Mouse (Mus musculus): ENCODE measurements at regions not wholly inside any gene's neighbourhood (a gene's known extent, or its start where the extent isn't known, plus 50 kb on each side); places are given as distances from the start of the nearest gene placed in this dataset.

DNA sequence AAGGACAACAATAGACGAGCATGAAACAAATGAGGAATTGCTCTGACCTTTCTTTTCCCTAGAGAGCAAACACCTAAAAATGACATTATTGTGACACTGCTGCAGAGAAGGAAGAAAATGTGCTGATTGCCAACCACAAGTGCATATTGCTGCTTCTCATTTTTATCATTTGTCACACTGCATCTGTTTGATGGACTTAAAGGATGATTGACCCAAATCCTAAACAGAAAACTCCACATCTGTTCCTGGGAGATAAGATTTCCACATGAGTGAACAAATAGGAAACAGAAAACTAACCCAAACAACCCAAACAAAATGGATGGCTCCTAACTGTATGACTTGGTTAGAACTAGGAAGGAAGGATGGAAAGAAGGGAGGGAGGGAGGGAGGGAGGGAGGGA is 118.5 kb downstream of the Ccdc50 start:
- DNase-seq (ENCODE audit: low spot score in 2 of 2): no peak

DNA sequence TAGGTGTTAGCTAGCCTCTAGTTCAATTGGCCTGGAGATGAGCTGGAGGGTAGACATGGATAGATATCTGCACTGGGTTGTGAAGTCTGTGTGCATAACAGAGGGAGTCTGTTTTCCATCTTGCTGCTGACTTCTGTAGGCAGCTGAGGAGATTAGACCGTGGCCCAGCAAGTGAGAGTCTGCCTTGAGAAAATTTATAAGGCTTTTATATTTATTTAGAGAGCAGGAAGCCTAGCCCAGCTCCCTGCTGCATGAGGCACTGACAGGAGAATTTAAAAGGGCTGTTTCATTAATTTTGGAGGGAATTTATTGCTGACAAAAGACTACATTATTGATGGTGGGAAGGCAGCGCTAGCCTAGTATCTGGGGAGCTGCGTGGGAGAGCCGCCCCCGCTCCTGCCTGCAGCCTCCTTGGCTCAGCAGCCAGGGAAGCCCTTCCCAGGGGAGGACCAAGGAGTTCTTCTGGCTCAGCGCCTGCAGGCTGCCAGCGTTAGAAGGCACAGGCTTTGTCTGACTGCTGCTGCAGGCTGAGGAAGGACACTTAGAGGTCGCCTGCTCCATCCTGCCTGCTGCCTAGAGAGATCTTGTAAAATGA is 135.0 kb downstream of the Ccdc50 start:
- DNase-seq (ENCODE audit: low spot score in 2 of 2): peak in 1 of 2 experiments; percentile 2

DNA sequence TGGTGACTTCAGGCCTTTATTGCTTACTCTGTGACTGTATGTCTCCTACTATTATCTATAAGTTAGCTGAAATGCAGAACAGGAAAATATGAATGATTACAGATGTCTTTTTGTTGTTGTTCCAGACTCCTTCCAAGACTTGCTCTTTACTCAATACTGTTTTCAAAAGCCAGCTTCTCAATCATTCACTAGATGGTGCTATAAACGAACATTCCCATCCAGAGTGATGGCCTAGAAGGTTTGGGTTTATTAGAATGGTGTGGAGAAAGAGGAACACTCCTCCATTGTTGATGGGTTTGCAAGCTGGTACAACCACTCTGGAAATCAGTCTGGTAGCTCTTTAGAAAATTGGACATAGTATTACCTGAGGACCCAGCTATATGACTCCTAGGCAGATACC is 138.0 kb downstream of the Ccdc50 start:
- no peak for DNase-seq (ENCODE audit: low spot score in 2 of 2)

DNA sequence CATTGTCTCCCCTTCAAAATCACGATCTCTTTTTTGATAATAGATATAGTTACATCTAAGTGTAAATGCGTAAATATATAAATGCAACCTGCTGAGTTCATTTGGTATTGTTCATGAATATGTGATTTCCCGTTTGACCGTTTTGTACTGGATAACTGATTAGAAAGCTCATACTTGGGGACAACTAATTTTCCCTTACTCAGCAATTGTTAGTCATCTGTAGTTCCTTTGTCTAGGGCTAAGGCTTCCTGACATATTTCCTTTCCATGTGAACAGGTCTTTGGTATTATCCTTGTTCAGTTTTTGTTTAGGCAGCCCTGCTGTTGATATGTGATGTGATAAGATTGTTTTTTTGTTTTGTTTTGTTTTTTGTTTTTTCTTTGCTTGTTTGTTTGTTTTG is 142.0 kb downstream of the Ccdc50 start:
- DNase-seq (ENCODE audit: low spot score in 2 of 2): no peak
